Mouse (Mus musculus): ENCODE measurements around the gene Dcxr.
"Not testable (repeated sequence)": the region's sequence is repeated elsewhere in the genome, so short reads cannot be mapped to it uniquely, and the experiment has no call there.

Gene Dcxr

GRCm38 (mm10) chr11:120707969-120708368, 19.1 kb downstream of the Dcxr start:
- DNase-seq (ENCODE audit: low spot score): no peak

DNA sequence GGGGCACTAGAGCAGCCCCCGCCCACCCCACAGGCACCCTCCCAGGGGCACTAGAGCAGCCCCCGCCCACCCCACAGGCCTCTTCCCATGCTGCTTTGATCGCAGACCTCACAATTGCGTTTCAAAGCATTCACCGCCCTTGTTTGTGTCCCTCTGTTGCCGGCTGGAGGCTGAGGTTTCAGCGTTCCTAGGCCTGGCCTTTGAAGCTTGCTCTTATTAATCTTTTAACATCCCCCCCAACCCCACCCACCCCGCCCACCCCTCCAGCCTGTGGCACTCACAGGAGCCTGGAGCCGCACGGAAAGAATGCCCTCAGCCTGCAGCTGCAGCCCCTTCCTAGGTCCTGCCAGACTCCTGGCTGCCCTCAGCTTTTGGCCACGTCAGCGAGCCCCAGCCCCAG, 19.9 kb downstream of the Dcxr start:
- no peak for DNase-seq (ENCODE audit: low spot score)

- no peak for DNase-seq (ENCODE audit: low spot score)
Observed at GRCm38 (mm10) chr11:120706120-120706519, 21.0 kb downstream of the Dcxr start.

GRCm38 (mm10) chr11:120704486-120705325, 22.4 kb downstream of the Dcxr start:
- DNase-seq (ENCODE audit: low spot score): no peak

DNA sequence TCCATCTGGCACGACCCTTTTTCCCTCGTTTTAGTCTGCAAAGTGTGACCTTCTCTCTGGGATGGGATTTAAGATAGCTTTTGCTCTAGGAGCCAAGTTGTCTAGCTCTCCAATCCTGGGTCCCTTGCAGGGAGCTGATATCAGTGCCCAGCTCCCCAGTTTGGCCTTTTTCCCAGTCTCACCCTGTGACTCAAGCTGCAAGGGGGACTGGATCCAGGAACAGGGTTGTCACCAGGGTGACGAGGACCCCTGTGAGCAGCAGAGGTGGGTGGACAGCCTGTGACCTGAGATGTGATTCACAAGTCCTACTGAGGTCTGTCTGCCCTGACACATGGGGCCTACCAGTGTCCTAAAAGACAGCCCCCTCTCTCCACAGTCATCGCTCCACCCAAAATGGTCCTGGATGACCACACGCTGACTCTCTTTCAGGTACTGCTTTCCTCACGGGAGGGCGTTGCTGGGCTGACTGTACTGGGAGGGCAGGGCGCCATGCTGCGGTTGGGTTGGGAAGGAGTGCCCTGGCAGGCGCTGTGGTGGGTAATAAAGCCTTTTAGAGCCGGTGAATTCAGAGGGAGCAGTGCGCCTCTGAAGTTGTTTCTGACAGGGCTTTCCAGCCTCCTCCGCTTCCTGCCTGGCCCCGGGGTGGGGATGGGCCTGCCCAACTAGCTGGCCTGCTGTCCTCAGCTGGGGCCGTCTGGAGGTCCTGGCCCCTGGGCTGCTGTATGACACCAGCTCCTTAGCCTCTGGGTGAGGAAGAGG, 23.2 kb downstream of the Dcxr start:
- no peak for DNase-seq (ENCODE audit: low spot score)

DNA sequence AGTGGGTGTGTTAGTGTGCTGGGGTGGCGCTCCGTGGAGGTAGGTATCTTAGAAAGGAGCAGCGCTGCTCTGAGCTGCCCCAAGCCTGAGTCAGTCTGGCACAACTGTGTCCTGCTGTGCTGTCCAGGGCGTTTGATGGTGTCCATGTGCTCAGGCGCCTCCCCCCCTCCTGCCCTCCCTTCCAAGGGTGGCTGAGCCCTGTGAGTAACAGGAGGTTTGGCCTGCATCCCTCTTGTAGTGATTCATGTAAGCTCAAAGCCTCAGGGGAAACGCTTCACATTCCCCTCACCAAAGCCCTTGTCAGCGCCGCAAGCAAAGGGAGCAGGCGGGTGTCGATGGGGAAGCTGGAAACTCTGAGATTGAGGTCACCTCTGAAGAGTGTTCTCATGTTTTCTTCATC, 29.3 kb downstream of the Dcxr start:
- no peak for DNase-seq (ENCODE audit: low spot score)

- no peak for DNase-seq (ENCODE audit: low spot score)
Observed at GRCm38 (mm10) chr11:120696568-120696967, 30.5 kb downstream of the Dcxr start.

GRCm38 (mm10) chr11:120695641-120696040, 31.4 kb downstream of the Dcxr start:
- no peak for DNase-seq (ENCODE audit: low spot score)

- DNase-seq (ENCODE audit: low spot score): no peak
Observed at GRCm38 (mm10) chr11:120695184-120695583, 31.9 kb downstream of the Dcxr start.

GRCm38 (mm10) chr11:120693461-120693860, 33.6 kb downstream of the Dcxr start:
- no peak for DNase-seq (ENCODE audit: low spot score)

- DNase-seq (ENCODE audit: low spot score): no peak
Observed at GRCm38 (mm10) chr11:120692471-120693011, 34.5 kb downstream of the Dcxr start.

- no peak for DNase-seq (ENCODE audit: low spot score)
Observed at GRCm38 (mm10) chr11:120689365-120689764, 37.7 kb downstream of the Dcxr start.

DNA sequence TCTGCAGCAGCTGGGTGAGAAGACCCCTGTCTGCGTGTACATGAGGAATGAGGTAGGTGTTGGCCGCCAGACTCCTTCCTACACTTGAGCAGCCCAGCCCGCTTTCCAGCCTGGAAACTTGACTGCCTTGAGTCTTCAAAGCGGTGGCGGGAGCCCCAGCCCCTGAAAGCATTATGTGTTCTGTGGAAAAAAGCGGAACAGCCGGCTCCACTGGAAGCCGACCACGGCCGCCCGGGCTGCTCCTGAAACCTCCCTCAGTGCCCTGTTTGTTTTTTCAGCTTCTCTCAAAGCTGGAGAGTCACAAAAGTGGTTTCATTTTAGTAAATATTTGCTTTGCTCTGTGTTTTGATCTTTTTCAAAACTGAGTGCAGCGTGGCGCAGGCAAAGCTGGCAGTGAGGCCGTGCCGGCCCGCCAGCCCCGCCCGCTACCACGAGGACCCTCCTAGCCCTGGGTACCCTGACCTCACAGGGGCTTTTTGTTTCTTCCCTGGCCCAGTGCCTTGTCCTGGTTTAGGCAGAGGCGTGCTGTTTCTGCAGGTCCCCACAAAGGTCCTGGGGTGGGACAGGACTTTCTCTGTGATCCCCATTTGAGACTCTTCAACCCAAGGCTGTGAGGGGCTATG, 40.3 kb downstream of the Dcxr start:
- no peak for DNase-seq (ENCODE audit: low spot score)

DNA sequence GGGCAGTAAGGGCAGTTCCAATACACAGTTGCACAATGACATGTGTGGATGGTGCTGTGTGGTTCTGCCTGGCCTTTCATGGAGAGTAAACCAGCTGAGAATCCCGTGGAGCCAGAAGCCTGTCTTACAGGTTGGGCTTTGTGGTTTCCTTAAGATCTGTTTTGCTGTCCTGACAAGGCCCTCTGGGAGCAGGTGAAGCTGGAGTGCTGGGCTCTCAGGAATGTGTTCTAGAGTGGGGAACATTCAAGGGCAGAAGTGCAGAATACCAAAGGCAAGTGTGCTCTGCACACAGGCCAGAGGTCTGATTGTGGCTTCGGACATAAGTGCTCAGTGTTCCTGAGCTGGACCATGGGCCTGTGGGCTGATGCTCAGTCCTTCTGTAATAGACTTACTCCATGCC, 42.4 kb downstream of the Dcxr start:
- no peak for DNase-seq (ENCODE audit: low spot score)

DNA sequence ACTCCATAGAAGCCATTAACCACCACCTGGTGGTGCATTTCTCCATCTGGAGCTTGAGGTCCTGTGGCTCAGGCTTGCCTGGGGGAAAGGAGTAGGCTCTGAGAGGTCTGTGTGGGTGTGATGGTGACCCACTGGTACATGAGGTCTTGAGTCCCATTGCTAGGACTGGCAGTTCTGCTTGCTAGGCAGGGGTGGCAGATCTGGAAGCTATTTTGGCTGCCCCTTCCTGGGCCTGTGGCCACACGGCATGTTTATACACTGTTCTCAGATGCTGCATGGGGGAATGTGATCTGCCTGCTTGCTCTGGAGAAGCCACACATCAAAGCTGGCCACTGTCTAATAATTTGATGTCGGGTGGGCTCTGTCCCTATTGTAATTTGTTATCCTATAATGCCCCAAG, 43.0 kb downstream of the Dcxr start:
- no peak for DNase-seq (ENCODE audit: low spot score)

DNA sequence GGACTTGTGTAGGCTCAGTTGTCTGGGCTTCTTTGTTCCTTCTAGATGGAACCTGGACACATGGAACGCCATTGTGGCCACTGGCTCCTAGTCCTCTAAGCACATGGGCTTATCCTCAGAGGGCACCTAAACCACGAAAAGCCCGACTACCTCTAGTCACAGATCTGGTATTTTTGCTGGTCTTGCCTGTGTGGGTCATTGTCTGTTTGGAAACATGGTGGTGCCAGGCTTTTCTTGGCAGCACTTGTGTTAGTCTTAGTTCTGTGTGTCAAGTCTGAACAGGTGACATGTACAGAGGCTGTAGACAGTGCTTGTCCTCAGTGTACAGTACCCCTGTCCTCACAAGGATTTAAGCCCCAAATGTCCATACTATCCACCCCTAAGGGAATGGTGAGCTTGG, 43.5 kb downstream of the Dcxr start:
- no peak for DNase-seq (ENCODE audit: low spot score)

GRCm38 (mm10) chr11:120682683-120683082, 44.4 kb downstream of the Dcxr start:
- no peak for DNase-seq (ENCODE audit: low spot score)

- no peak for DNase-seq (ENCODE audit: low spot score)
Observed at GRCm38 (mm10) chr11:120679909-120680308, 47.2 kb downstream of the Dcxr start.

- no peak for DNase-seq (ENCODE audit: low spot score)
Observed at GRCm38 (mm10) chr11:120676951-120677350, 50.1 kb downstream of the Dcxr start.

DNA sequence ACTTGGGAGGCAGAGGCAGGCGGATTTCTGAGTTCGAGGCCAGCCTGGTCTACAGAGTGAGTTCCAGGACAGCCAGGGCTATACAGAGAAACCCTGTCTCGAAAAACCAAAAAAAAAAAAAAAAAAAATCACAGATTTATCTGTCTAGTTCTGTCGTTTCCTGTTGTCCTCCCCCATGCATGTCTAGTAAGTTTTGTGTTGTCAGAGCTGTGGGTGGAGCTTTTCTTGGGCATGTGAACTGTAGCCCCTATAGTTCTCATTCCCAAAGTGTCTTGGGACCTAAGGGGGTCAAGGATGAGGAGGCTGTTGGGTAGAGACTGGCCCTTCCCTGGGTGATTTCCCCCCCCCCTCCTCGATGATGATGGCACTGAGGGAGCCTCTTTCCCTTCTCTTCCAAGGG, 51.2 kb downstream of the Dcxr start:
- not testable (repeated sequence) for DNase-seq (ENCODE audit: low spot score)
